10 mouse cellular contexts compared by ENCODE assay signal in the genomic region with DNA sequence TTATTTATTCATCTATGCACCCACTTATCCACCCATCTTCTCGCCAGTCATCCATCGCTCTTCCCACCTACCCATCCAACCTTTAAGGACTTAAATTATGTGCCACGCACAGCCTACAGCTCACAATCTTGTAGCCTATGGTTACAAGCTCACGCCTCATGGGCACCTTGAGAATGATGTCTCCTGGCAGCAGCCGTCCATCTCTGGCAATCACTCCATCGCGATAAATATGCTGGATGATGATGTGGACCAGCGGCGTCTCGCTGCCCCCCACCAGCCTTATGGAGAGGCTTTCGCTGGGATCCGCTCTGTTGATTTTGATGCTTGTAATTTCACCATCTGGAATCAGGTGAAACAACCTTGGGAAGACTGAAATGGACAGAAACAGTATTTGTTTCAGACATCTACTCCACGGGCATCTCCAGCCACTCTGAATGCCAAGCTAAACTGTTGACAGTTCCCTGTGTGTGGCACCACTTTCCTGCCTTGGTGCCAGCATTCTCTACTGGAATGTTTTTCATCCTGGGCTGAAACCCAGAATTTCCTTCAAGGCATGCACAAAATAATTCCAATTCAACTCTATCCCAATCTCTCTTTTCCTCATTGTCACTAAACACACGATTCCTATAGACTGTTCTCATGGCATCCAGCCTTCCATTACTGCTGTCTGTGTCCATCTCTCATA.
"Had no signal": no experiment of that assay in that cellular context is flagged by ENCODE, and none has a peak within 500 bp of the region (broad histone marks: within the 10 kb centered on the region; RNA-seq: fewer than 3 reads in every experiment).

No protein-coding gene starts in this region.

- H3K27me3 ChIP-seq: limb, embryonic 15.5 days; midbrain, embryonic 13.5 days had no signal

- H3K27ac ChIP-seq: layer of hippocampus, adult 2 months; limb, embryonic 15.5 days; liver, embryonic 14.5 days; midbrain, embryonic 13.5 days had no signal

- ATAC-seq: midbrain, embryonic 13.5 days had no signal

- H3K9me3 ChIP-seq: limb, embryonic 15.5 days; midbrain, embryonic 13.5 days had no signal

- H3K4me3 ChIP-seq: layer of hippocampus, adult 2 months; limb, embryonic 15.5 days; midbrain, embryonic 13.5 days; myocyte had no signal

- H3K4me2 ChIP-seq: limb, embryonic 15.5 days; midbrain, embryonic 13.5 days had no signal

- H3K9ac ChIP-seq: limb, embryonic 15.5 days; liver, embryonic 14.5 days; midbrain, embryonic 13.5 days had no signal

- H3K4me1 ChIP-seq: midbrain, embryonic 13.5 days had no signal

- H3K36me3 ChIP-seq: limb, embryonic 15.5 days; midbrain, embryonic 13.5 days had no signal

- DNase-seq: kidney, postnatal 10 days; kidney, postnatal 4 days; lung, adult 18-20 months; right cerebral cortex, postnatal 14 days; thymus, postnatal 36 days had no signal
